Mouse (Mus musculus): Measurements from ENCODE around the gene Tnnt3. TPM values are rescaled to one million over a fixed set of nuclear protein-coding genes. Genes with fewer than 3 reads are reported as not detected.

The Tnnt3 gene
- polyA plus RNA-seq, 1 experiment, result 0.19 TPM

DNA sequence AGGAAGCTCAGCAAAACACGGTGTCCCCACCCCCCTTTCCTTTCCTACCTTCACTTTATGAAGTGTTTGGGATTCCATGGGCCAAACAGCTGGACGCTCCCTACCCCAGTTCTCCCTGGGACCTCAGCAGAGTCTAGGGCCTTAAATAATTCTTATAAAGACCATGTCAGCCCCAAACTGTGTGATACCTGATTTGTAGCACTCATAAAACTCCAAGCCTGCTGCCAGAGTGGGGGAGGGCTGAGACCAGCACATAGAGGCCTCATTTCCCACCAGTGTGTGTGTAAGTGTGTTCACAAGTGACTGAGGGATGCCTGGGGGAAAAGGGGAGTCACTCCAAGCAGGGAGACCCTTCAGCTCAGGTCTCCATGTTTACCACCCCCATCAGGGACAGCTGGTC is 49.2 kb downstream of the Tnnt3 start:
- Histone ChIP-seq H3K27ac (ENCODE audit: insufficient read depth, low read length) (no peak overlapping the region), H3K4me1 (ENCODE audit: control insufficient read depth, insufficient read depth, low read length) (no peaks in the 10 kb centered on the region), H3K4me3 (ENCODE audit: insufficient read depth, low read length) (no peak overlapping the region)
- TF ChIP-seq POLR2A (IDR thresholded peaks at IDR 0.05; ENCODE audit: extremely low read depth, insufficient read depth, low read length) (no peak), CTCF (IDR thresholded peaks at IDR 0.05; ENCODE audit: extremely low read depth, insufficient read depth, low read length) (no peak)

DNA sequence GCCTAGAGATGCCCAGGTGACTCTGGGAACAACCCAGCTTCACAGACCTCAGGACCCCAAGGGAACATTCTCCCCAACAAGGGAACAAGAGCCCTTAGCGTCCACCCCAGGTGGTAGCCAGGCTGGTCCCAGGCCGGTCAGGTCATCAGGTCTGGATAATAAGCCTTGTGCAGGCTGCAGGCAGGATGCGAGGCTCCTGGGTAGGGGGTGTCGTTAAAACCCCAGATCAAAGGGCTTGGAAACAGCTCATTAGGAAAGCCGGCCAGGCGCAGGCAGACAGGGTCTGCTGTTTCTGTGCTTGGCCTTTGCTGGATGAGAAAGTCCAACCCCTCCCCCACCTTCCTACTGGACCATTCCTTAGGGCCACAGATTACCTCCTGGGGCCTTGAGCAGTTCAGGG is 50.1 kb downstream of the Tnnt3 start:
- no peaks in the 10 kb centered on the region for H3K4me1 ChIP-seq (ENCODE audit: control insufficient read depth, insufficient read depth, low read length)
- no peak overlapping the region for H3K4me3 ChIP-seq (ENCODE audit: insufficient read depth, low read length)
- H3K27ac ChIP-seq (ENCODE audit: insufficient read depth, low read length), result no peak overlapping the region
- no peak for TF ChIP-seq POLR2A (IDR thresholded peaks at IDR 0.05; ENCODE audit: extremely low read depth, insufficient read depth, low read length)

DNA sequence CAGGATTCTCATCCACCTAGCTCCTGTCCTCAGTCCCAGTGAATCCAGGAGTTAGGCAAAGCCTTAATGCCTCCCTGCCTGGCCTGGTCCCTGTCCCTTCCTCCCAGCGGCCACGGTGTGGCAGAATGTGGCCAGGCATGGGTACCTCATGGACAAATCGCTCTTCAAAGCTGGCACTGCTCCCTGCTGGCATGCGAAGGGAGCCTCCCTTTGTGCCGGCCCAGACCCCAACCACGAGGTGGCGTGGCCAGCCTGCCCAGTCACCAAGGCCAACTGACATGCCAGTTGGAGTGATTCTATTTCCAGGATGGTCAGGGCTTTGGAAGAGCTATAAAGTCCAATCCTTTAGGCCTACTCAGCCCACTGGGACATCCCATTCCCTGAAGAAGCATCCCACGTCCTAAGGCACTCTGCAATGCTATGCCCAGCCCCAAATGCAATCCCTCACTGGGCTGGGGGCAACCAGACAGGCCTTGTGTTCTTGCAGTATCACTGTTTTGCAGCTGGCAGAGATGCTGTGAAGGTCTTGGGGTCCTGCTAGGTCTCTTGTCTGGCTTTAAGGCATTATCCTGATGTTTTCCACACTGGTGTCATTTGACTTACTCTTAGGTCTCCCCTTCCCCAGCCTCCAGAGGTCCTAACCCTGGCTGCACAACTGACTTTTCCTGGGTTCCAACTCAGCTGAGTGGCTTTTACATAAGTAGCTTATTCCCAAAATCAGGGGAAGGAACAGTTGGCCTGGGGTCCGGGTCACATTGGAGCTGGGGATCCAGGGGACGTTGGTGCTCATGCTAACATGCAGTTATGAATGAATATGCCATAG is 51.5 kb downstream of the Tnnt3 start:
- Histone ChIP-seq H3K4me1 (ENCODE audit: control insufficient read depth, insufficient read depth, low read length) (no peaks in the 10 kb centered on the region), H3K4me3 (ENCODE audit: insufficient read depth, low read length) (no peak overlapping the region), H3K27ac (ENCODE audit: insufficient read depth, low read length) (no peak overlapping the region)
- TF ChIP-seq POLR2A (IDR thresholded peaks at IDR 0.05; ENCODE audit: extremely low read depth, insufficient read depth, low read length), result no peak
- TF ChIP-seq CTCF (IDR thresholded peaks at IDR 0.05; ENCODE audit: extremely low read depth, insufficient read depth, low read length), result no peak

DNA sequence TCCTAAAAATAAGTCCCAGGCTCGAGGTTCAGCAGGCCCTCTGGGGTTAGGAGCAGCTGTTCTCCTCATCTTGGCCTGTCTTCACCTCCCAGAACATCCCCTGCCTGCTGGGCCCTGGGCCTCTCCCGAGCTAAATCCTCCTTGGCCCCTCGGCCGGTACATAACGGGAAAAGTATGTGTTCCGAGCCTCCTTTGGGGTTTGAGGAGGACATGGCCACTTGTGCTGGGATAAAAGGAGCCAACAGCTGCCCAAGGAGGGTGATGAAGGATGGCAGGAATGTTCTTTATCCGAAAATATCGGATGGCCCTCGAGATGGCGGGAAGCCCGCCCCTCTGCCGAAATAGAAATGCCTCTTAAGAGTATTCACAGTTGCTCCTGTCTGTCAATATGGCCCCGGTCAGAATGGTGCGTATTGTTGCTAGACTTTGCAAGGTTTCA is 52.3 kb downstream of the Tnnt3 start:
- no peak overlapping the region for H3K4me3 ChIP-seq (ENCODE audit: insufficient read depth, low read length)
- no peak for TF ChIP-seq CTCF (IDR thresholded peaks at IDR 0.05; ENCODE audit: extremely low read depth, insufficient read depth, low read length)
- TF ChIP-seq POLR2A (IDR thresholded peaks at IDR 0.05; ENCODE audit: extremely low read depth, insufficient read depth, low read length), result no peak
- H3K27ac ChIP-seq (ENCODE audit: insufficient read depth, low read length), result no peak overlapping the region
- no peaks in the 10 kb centered on the region for H3K4me1 ChIP-seq (ENCODE audit: control insufficient read depth, insufficient read depth, low read length)

DNA sequence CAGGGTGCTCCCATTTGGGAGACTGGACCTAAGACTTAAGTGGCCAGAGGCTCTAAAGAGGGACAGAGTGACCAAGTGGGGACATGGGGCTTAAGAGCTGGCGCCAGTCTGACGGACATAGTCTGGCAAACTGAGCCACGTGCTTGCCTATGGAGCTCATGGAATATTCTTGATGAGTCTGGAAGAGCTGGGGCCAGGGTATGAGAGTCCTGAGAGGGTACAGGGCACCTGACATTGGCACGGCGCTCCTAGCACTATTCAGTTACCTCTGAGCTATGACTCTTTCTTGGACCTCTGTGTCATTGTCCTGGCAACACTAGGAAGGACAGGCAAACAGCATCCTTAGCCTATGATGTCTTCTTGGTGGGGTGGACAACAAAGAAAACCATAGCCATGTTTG is 53.1 kb downstream of the Tnnt3 start:
- TF ChIP-seq CTCF (IDR thresholded peaks at IDR 0.05; ENCODE audit: extremely low read depth, insufficient read depth, low read length), result no peak
- TF ChIP-seq POLR2A (IDR thresholded peaks at IDR 0.05; ENCODE audit: extremely low read depth, insufficient read depth, low read length), result no peak
- H3K27ac ChIP-seq (ENCODE audit: insufficient read depth, low read length), result no peak overlapping the region
- H3K4me1 ChIP-seq (ENCODE audit: control insufficient read depth, insufficient read depth, low read length), result no peaks in the 10 kb centered on the region
- H3K4me3 ChIP-seq (ENCODE audit: insufficient read depth, low read length), result no peak overlapping the region

DNA sequence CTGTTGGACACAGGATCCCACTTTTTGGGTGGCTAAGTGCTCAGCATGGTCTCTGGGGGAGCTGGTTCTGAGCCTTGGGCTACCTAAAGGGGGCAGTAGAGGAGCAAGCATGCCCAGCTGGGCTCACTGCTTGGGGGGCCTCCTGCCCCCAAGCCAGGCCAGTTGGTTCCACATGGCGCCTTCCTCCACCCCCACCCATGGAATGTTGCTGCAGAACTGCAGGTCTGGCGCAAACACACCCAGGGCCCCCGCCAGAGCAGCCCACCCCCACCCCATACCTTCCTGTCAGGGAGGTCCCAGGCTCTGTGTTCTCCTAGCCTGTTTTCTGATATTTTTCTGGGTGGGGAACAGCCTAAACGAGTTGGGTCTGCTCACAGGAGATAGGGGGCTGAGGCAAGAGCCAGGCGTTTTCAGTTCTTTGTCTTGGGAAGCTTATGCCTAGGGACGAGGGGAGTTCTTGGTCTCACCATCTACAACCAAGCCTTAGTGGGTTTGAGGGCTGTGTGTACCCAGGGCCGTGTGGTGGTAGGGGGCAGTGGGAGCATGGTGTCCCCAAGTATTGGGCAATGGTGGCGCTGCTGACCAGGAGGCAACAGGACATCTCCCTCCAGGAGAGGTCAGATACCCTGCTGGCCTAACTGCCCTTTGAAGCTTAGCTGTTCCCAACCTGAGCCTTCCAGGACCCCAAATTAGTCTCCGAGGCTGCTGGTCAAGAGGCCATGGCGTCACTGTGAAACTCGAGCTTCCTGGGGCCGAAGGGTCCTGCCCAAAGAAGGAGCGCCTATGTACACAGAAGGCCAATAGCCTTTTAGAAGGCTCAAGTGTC is 54.2 kb downstream of the Tnnt3 start:
- H3K4me1 ChIP-seq (ENCODE audit: control insufficient read depth, insufficient read depth, low read length), result no peaks in the 10 kb centered on the region
- no peak overlapping the region for H3K27ac ChIP-seq (ENCODE audit: insufficient read depth, low read length)
- TF ChIP-seq POLR2A (IDR thresholded peaks at IDR 0.05; ENCODE audit: extremely low read depth, insufficient read depth, low read length), result no peak
- TF ChIP-seq CTCF (IDR thresholded peaks at IDR 0.05; ENCODE audit: extremely low read depth, insufficient read depth, low read length), result no peak
- no peak overlapping the region for H3K4me3 ChIP-seq (ENCODE audit: insufficient read depth, low read length)

DNA sequence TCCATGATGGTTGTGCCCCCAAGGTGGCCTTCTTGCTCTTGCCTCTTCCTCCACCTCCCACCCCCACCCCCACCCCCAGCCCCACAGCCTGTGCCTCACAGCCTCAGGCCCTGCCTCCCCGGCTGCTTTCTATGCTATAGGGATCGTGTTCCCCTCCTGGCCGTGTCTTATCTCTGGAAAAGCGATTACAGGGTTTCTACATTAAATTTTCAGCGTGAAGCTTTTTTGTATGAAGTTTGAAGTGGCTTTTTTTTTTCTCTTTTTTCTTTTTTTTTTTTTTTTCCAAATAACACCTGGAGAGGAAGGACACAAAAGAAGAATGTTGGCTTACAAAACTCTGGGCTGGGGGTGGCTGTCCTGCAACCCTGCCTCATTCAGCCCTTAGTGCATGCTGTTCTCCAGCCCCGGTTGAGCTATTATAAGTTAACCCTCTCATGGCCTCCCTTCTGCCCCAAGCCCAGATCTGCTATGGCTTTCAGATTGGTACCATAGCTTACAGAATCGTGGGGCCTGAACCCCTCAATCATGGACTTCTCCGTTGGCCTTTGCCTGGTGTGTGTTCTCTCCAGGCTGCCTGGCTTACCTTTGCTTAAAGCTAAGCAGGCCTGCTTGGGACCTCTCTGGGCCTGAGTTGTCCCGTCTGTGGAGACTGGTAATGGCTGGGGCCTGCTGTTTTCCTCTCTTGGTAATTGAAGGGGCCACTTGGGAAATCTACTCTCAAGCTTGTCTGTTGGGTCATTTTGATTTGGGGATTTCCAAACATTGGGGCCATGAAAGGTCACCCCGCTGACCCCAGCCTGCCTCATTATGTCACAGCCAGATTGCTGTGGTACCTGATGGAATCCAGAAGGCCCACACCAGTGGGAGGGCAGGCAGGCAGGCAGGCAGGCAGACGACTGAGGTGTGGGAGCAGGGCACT is 55.0 kb downstream of the Tnnt3 start:
- no peak for TF ChIP-seq CTCF (IDR thresholded peaks at IDR 0.05; ENCODE audit: extremely low read depth, insufficient read depth, low read length)
- no peak for TF ChIP-seq POLR2A (IDR thresholded peaks at IDR 0.05; ENCODE audit: extremely low read depth, insufficient read depth, low read length)
- H3K4me3 ChIP-seq (ENCODE audit: insufficient read depth, low read length), result no peak overlapping the region
- no peak overlapping the region for H3K27ac ChIP-seq (ENCODE audit: insufficient read depth, low read length)
- no peaks in the 10 kb centered on the region for H3K4me1 ChIP-seq (ENCODE audit: control insufficient read depth, insufficient read depth, low read length)

DNA sequence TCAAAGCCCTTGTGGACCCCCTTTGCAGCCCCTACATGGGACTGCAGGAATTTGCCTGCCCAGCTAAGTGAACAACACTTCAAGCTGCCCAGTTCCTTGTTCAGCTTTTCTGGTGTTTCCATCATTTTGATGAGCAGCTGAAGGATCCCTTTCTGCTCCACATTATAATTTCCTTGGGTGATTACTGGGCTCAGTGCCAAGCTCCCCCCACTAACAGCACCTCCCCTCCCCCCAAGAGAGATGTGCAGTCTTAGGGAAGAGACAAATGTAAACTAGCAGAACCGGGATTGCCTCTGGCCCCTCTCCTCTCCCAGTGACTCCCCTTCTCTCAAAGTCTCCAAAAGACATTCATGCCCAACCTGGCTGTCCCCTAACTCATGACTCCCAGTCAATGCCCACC is 56.0 kb downstream of the Tnnt3 start:
- no peak overlapping the region for H3K4me3 ChIP-seq (ENCODE audit: insufficient read depth, low read length)
- TF ChIP-seq POLR2A (IDR thresholded peaks at IDR 0.05; ENCODE audit: extremely low read depth, insufficient read depth, low read length), result no peak
- no peak for TF ChIP-seq CTCF (IDR thresholded peaks at IDR 0.05; ENCODE audit: extremely low read depth, insufficient read depth, low read length)

More for the DNA sequence above, 56.0 kb downstream of the Tnnt3 start:
- Histone ChIP-seq H3K27ac (ENCODE audit: insufficient read depth, low read length) (no peak overlapping the region), H3K4me1 (ENCODE audit: control insufficient read depth, insufficient read depth, low read length) (no peaks in the 10 kb centered on the region)

Measured in cortical plate, adult 2 months (tissue).